Mouse (Mus musculus) hindbrain, postnatal 0 days (tissue): ENCODE results near the gene Srgap3. TPM values are rescaled to one million over a fixed set of nuclear protein-coding genes. Genes with fewer than 3 reads are reported as not detected.

Experiments used
- ATAC-seq: fragments of 200-750 bp; cut with Nextera tagmentation; 2 replicates; pipeline ENCODE4 v1.8.0; 2017; ENCODE audit warnings: mild to moderate bottlenecking, moderate TSS enrichment, moderate library complexity
- DNase-seq: peaks from one replicate; pipeline ENCODE4 v3.0.0-alpha.2; 2015; ENCODE audit warnings: low spot score
- H3K27ac ChIP-seq: fragments of 300-500 bp; sonication (generic); 2 replicates; pipeline ENCODE4 v1.5.1; 2014; ENCODE audit warnings: mild to moderate bottlenecking
- H3K27me3 ChIP-seq: fragments of 300-500 bp; sonication (generic); 2 replicates; pipeline ENCODE4 v1.6.1; 2014; ENCODE audit warnings: low read length, mixed read lengths; ENCODE audit not compliant: insufficient read depth
- H3K36me3 ChIP-seq: fragments of 300-500 bp; sonication (generic); 2 replicates; pipeline ENCODE4 v1.6.1; 2014; ENCODE audit warnings: low read length, mixed read lengths; ENCODE audit not compliant: insufficient read depth
- H3K4me1 ChIP-seq: fragments of 300-500 bp; sonication (generic); 2 replicates; pipeline ENCODE4 v1.6.1; 2014; ENCODE audit warnings: antibody characterized with exemption, low read length, mixed read lengths; ENCODE audit not compliant: insufficient read depth
- H3K4me2 ChIP-seq: fragments of 300-500 bp; sonication (generic); 2 replicates; pipeline ENCODE4 v1.6.1; 2014; ENCODE audit warnings: low read depth, mild to moderate bottlenecking, low read length, moderate library complexity, mixed read lengths
- H3K4me3 ChIP-seq: fragments of 300-500 bp; sonication (generic); 2 replicates; pipeline ENCODE4 v1.5.1; 2014; ENCODE audit warnings: low read length
- H3K9ac ChIP-seq: fragments of 300-500 bp; sonication (generic); replicated peaks from 2 replicates; pipeline ENCODE4 v1.6.1; 2014; ENCODE audit warnings: mild to moderate bottlenecking, low read length, moderate library complexity, mixed read lengths
- H3K9me3 ChIP-seq: fragments of 300-500 bp; sonication (generic); 2 replicates; pipeline ENCODE4 v1.6.1; 2016; ENCODE audit warnings: low read length, mixed read lengths
- CTCF ChIP-seq: IDR thresholded peaks from 2 replicates; pipeline ENCODE4 v1.5.1; 2016; ENCODE audit warnings: antibody characterized with exemption, control low read depth, low read depth
- WGBS: fragments of 180-500 bp; shearing (Covaris S2); extraction: QIAGEN DNeasy Blood & Tissue Kit; methylation state at CpG from one replicate; pipeline ENCODE4 v1.1.7; 2014; 5-methylcytosine and 5-hydroxymethylcytosine counted together
- polyA plus RNA-seq: library from polyadenylated mRNA; unstranded; fragments of >200 nt; fragmentation: Nextera tagmentation; extraction: Ambion mirVana; gene quantifications from 2 replicates; pipeline ENCODE4 v1.2.1, GENCODE M21; 2015
- total RNA-seq: library from RNA; depleted of rRNA; stranded (reverse); fragments of >200 nt; gene quantifications from 2 replicates; pipeline ENCODE4 v1.2.3, GENCODE M21; 2014

Srgap3 gene
- total and polyA plus RNA-seq, 2 experiments from 2014 or later, result 23.7 to 55.8 TPM

- Histone ChIP-seq H3K4me3 (no peak overlapping the region), H3K9ac (no peak overlapping the region), H3K36me3 (no peaks in the 10 kb centered on the region), H3K4me1 (peaks cover 27% of the 10 kb centered on the region), H3K27ac (peak overlapping the region; percentile 79), H3K4me2 (no peak overlapping the region), H3K9me3 (no peaks in the 10 kb centered on the region), H3K27me3 (no peaks in the 10 kb centered on the region)
- 39% methylated on average over 5 of the region's 5 CpGs for WGBS
- peak; percentile 58 for DNase-seq
- ATAC-seq, result 0 out of 2 replicates have a peak, but pooled peaks have one; percentile 11
- no peak for TF ChIP-seq CTCF
Measured at GRCm38 (mm10) chr6:112879154-112879553, 67.9 kb downstream of the Srgap3 start.

DNA sequence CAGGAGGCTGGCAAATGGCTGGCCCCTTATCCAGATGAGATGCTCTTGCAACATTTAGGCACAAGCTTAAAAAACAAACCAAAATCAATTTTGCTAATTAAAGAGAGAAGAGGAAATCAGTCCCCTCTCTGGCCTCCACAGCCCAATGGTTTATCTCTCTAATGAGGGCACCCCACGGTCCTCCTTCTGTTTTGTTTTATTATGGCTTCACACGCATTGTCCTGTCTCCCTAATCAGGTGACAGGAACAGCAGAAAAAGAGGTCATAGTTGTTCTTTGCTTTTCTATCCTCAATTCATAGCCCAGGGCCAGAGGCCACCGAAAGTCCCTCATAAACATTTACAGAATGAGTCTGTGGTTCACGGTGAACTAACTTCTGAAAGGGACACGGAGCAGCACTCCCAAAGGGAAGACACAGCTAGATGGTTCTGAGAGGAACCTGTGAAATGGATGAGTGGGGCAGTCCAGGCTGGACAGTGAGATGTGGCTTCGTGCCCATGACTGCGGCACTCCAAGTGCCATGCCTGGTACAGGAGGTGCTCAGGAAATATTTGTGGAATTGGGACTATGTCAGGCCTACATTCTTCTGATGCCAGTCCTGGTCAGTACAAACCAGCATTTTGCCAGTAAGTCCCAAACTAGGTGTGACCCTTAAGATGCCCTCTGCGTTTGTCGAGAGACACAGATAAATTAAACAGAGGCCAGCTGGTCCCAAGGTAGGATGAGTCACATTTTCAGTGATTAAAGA, 73.8 kb downstream of the Srgap3 start:
- Histone ChIP-seq H3K4me2 (no peak overlapping the region), H3K4me3 (no peak overlapping the region), H3K27me3 (no peaks in the 10 kb centered on the region), H3K9ac (no peak overlapping the region), H3K9me3 (no peaks in the 10 kb centered on the region), H3K36me3 (0 out of 2 replicates have a peak, but pooled peaks cover 3% of the 10 kb centered on the region), H3K27ac (no peak overlapping the region), H3K4me1 (no peaks in the 10 kb centered on the region)
- DNase-seq (no peak), ATAC-seq (no peak)
- no peak for TF ChIP-seq CTCF
- 83% methylated on average over 9 of the region's 9 CpGs for WGBS

- H3K4me1 ChIP-seq, result no peaks in the 10 kb centered on the region
- no peak for TF ChIP-seq CTCF
- DNase-seq (no peak), ATAC-seq (no peak)
- no peak overlapping the region for H3K9ac ChIP-seq
- H3K36me3 ChIP-seq, result 0 out of 2 replicates have a peak, but pooled peaks cover 3% of the 10 kb centered on the region
- no peaks in the 10 kb centered on the region for H3K9me3 ChIP-seq
- WGBS, result 82% methylated on average over 7 of the region's 7 CpGs
- H3K4me2 ChIP-seq, result no peak overlapping the region
- H3K27ac ChIP-seq, result no peak overlapping the region
- H3K27me3 ChIP-seq, result no peaks in the 10 kb centered on the region
- H3K4me3 ChIP-seq, result no peak overlapping the region
Measured at GRCm38 (mm10) chr6:112871241-112871780, 75.8 kb downstream of the Srgap3 start.

GRCm38 (mm10) chr6:112868197-112868957, 78.7 kb downstream of the Srgap3 start:
- Histone ChIP-seq H3K4me2 (no peak overlapping the region), H3K9me3 (no peaks in the 10 kb centered on the region), H3K4me1 (peaks cover 10% of the 10 kb centered on the region), H3K9ac (no peak overlapping the region), H3K27ac (no peak overlapping the region), H3K27me3 (no peaks in the 10 kb centered on the region), H3K4me3 (no peak overlapping the region), H3K36me3 (0 out of 2 replicates have a peak, but pooled peaks cover 3% of the 10 kb centered on the region)
- 0 out of 2 replicates have a peak, but pooled peaks have one; percentile 7 for TF ChIP-seq CTCF
- 78% methylated on average over 9 of the region's 9 CpGs for WGBS
- no peak for ATAC-seq
- no peak for DNase-seq

DNA sequence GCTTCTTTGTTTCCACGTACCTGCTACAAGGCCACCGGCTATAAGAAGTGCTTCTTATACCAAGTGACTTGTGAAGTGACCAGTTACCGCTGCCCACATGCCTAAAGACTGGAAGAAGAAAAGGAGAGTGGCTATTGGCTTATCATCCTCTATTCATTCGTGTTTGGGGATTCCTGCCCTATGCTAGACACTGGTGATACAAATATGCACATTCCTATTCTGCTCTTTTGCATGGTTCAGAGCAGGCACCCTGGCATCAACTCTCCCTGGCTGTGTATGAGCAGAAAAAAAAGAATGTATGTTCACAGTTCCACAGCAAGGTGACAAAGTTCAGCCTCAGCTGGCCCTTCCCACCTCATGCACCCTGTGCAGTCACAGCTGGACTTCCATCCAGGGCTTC, 81.0 kb downstream of the Srgap3 start:
- H3K4me3 ChIP-seq, result no peak overlapping the region
- no peaks in the 10 kb centered on the region for H3K9me3 ChIP-seq
- WGBS, result 69% methylated on average over 4 of the region's 4 CpGs
- no peak overlapping the region for H3K4me2 ChIP-seq
- peaks cover 19% of the 10 kb centered on the region for H3K4me1 ChIP-seq
- no peak for DNase-seq
- H3K27ac ChIP-seq, result 0 out of 2 replicates have a peak overlapping the region, but pooled peaks have one; percentile 48
- ATAC-seq, result no peak
- H3K36me3 ChIP-seq, result 0 out of 2 replicates have a peak, but pooled peaks cover 3% of the 10 kb centered on the region
- H3K9ac ChIP-seq, result no peak overlapping the region
- no peak for TF ChIP-seq CTCF
- H3K27me3 ChIP-seq, result no peaks in the 10 kb centered on the region

- Histone ChIP-seq H3K27ac (peak overlapping the region; percentile 48; the same call in 1 of the 2 replicates), H3K36me3 (no peaks in the 10 kb centered on the region), H3K4me3 (no peak overlapping the region), H3K27me3 (no peaks in the 10 kb centered on the region), H3K4me2 (no peak overlapping the region), H3K4me1 (peaks cover 21% of the 10 kb centered on the region), H3K9me3 (no peaks in the 10 kb centered on the region), H3K9ac (no peak overlapping the region)
- no peak for TF ChIP-seq CTCF
- 20% methylated on average over 6 of the region's 6 CpGs for WGBS
- DNase-seq, result peak; percentile 66
- ATAC-seq, result peak; percentile 72
Measured at GRCm38 (mm10) chr6:112865021-112865531, 82.0 kb downstream of the Srgap3 start.
